Mouse (Mus musculus): ENCODE data around the gene 9330182L06Rik.

- TF ChIP-seq POLR2A (IDR thresholded peaks at IDR 0.05; ENCODE audit: control insufficient read depth, extremely low read depth, insufficient read depth, low read length, poor library complexity), result no peak
- no peak for TF ChIP-seq CTCF (IDR thresholded peaks at IDR 0.05; ENCODE audit: borderline replicate concordance, control insufficient read depth, extremely low read depth, insufficient read depth, low read length, poor library complexity)
Measured at GRCm38 (mm10) chr5:9417098-9417497, 151.2 kb downstream of the 9330182L06Rik start.

All from thymus, adult 2 months (tissue).